Mouse (Mus musculus) lung, adult 2 months (tissue): ENCODE results near the gene Cyth4. TPM values are rescaled to one million over a fixed set of nuclear protein-coding genes. Genes with fewer than 3 reads are reported as not detected.

Experiments
- DNase-seq: peaks from one replicate; pipeline ENCODE4 v3.0.0; 2022
- H3K4me1 ChIP-seq: fragments of 200-500 bp; 2 replicates; pipeline ENCODE4 v1.6.1; 2011; ENCODE audit warnings: low read length; ENCODE audit not compliant: control insufficient read depth, insufficient read depth
- H3K4me3 ChIP-seq: fragments of 200-500 bp; replicated peaks from 2 replicates; pipeline ENCODE3; 2011; ENCODE audit warnings: low read depth, mild to moderate bottlenecking, control low read depth, low read length; ENCODE audit errors: extremely low read depth
- CTCF ChIP-seq: fragments of 200-500 bp; IDR thresholded peaks from 2 replicates; pipeline ENCODE4 v1.5.1; 2011; ENCODE audit warnings: mild to moderate bottlenecking, low read length, control low read depth; ENCODE audit not compliant: insufficient read depth
- POLR2A ChIP-seq: fragments of 200-500 bp; IDR thresholded peaks from 2 replicates; pipeline ENCODE4 v1.6.1; 2011; ENCODE audit warnings: low read depth, mild to moderate bottlenecking, control low read depth, low read length, borderline replicate concordance; ENCODE audit errors: extremely low read depth
- WGBS: fragments of 180-500 bp; shearing (Covaris S2); methylation state at CpG from one replicate; pipeline ENCODE4 v1.1.7; 2018; 5-methylcytosine and 5-hydroxymethylcytosine counted together
- polyA plus RNA-seq: library from polyadenylated mRNA; depleted of rRNA; stranded (reverse); fragments of >200 nt; gene quantifications from 2 replicates; pipeline ENCODE4 v1.2.3, GENCODE M21; 2012; rRNA removed

Gene Cyth4
- polyA plus RNA-seq: 42.8 and 45.5 TPM in 2 replicates

DNA sequence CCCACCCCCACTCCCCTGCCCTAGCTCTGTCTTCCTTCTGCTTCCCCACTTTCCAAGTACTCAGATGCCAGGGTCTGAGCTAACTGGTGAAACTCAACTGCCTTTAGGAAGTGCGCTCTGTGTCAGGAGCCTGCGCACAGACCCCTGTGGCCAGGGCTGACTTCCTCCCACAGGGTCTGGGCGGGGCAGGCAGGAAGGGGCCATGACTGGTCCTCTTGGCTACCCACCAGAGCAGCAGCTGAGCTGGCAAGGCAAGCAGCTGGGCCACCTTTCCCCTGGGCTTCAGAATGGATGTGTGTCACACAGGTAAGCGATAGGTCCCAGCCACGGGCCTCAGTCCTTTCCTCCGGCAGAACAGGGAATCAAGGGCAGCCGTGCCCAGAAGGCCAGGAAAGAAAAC is at the start of gene Cyth4:
Gene Cyth4, plus strand, starts transcription at position 134 of the 400 bp plus-strand sequence.
- 51% methylated on average over 7 of the region's 7 CpGs for WGBS

DNA sequence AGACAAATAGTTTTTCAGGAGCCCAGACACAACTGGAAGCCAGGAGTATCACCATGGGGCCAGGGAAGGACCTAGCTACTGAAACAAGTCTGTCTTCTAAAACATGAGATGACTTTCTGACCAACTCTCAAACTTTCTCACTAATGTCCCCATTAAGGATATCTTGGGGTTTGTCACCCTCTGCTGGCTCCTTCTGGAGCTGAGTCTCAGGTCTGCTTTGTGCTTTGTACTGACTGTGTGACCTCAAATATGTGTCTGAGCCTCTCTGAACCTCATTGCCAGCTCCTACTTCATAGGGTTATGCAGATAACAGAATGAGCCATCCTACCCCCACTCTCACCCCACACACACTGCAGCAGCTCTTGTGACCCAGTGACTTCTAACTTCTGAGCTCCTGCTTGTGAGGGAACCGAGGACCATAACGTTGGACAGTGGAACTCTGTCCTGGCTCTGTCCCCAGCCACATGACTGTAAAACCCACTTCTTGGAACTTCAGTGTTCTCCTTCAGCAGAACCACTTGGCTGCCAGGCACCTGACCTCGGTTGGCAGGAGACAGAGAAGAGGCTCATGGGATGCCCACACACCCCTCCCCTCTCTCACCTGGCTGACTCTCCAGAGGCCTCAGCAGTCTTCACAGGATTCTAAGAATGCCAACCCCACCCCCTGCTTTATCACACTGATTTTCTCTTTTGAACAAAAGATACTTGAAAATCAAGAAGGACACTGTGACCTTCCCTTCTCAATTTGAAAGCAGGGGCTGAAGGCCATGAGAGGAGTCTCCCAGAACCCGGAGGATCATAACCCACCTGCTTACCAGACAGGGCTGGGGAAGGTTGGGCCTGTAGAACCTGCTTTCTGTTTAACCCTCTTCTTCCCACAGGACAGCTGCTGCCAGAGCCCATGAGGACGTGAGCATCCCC is 49.2 kb upstream of the Cyth4 start:
- Histone ChIP-seq H3K4me3 (no peak overlapping the region), H3K4me1 (no peaks in the 10 kb centered on the region)
- peak; percentile 16; the same call in 1 of the 2 replicates for TF ChIP-seq CTCF
- TF ChIP-seq POLR2A: no peak
- 35% methylated on average over 5 of the region's 5 CpGs for WGBS
- DNase-seq: peak; percentile 75

More for the DNA sequence above, at the start of gene Cyth4:
- Histone ChIP-seq H3K4me3 (peak within 1 kb of the TSS; percentile 67), H3K4me1 (peaks cover 2% of the 10 kb centered on the region; the same call in 1 of the 2 replicates)
- peak; percentile 69; the same call in 1 of the 2 replicates for TF ChIP-seq POLR2A
- no peak for TF ChIP-seq CTCF
- DNase-seq: peak; percentile 38

DNA sequence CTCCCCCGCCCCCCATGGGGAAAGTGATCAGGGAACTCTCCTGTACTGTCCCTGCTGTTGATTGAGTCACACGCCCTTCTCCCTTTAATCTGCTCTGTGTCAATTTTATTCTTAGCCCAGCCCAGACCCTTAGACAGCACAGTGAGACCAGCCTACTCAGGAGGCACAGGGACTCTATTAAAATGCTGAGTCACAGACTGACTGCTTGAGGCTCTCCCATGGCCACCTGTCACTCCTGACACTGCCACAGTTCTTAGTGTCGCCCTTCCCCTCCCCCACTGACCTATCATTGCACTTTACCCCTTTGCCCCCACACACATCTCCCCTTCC is 48.5 kb upstream of the Cyth4 start:
- Histone ChIP-seq H3K4me3 (no peak overlapping the region), H3K4me1 (no peaks in the 10 kb centered on the region)
- WGBS: 43% methylated on average over 3 of the region's 3 CpGs
- no peak for DNase-seq
- no peak for TF ChIP-seq CTCF
- TF ChIP-seq POLR2A: no peak

DNA sequence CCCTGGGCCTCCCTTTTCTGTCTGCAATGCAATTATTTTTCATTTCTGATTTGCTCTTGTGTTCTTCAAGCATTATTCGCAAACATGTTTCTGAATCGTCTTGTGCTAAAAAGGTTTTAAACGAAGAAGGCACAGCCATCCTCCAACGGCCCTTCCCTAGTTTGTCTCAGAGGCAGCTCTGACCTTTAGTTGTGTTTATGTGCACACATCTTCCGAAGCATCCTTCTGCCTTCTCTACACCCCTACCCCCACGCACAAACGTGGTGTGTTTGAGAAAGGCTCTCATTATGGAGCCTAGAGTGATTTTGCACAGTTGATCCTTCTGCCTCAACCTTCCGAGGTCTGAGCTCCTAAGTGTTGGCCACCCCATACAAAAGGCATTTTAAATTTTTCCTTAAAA is 48.1 kb upstream of the Cyth4 start:
- WGBS: 51% methylated on average over 8 of the region's 8 CpGs
- DNase-seq: no peak
- H3K4me1 ChIP-seq: no peaks in the 10 kb centered on the region
- H3K4me3 ChIP-seq: no peak overlapping the region
- no peak for TF ChIP-seq CTCF
- TF ChIP-seq POLR2A: no peak

DNA sequence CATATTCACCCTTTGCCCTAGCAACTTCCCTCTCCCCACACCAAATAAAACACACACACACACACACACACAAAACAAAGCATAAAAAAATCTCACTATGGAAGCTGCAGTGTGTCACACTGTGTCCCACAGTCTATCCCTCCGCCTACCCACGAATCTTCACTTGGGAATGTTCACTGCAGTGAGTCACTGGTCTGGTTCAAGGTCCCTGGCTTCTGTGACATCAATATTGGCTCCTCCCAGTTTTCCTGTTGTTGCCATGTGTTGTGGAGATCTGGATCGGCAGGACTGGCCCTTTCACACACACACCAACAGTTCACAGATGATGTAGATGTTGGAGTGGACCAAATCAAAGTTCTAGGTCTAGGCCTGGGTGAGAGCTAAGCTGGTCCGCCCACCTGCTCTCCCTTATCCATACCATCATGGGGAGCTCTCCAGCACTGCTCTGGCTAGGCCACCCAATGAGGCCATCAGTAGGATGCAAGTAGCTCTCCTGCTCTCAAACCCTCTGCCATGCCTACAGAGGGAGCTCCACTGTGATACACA is 47.6 kb upstream of the Cyth4 start:
- no peak for DNase-seq
- TF ChIP-seq CTCF (no peak), POLR2A (no peak)
- Histone ChIP-seq H3K4me1 (no peaks in the 10 kb centered on the region), H3K4me3 (no peak overlapping the region)
- WGBS: 54% methylated on average over 4 of the region's 4 CpGs

DNA sequence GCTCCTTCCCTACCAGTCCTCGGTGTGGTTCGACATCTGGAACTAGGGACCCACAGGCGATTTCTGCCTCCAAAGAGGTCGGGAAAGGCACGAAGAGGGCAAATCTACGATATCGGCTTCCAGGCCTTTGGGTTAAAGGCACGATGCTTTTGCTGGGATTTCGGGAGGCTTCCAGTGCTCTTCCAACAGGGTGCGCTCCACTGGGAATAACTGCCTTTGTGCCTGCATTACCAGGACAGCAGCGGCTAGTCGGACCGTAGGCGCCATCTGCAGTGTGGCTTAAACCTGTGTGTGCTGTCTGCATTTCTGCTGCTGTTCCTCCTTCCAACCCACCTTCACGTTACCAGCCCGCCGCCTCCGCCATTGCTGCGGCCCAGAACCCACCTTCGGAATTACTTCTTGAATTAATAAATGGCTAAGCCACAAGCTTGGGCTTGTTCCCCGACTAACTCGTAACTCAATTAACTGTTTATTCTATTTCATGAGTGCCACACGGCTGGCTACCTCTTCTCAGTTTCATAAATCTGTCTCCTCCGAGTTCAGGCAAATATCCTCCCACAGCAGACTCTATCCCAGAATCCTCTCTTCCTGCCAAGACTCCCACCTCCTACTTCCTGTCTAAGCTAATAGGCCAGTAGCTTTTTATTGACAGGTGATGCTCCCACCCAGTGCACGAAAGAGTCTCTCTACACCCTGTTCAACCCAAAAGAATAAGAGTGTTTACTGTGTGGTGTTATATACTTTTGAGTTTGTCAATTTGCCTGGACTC is 42.1 kb upstream of the Cyth4 start:
- TF ChIP-seq POLR2A: no peak
- TF ChIP-seq CTCF: no peak
- no peak for DNase-seq
- 62% methylated on average over 25 of the region's 25 CpGs for WGBS
- Histone ChIP-seq H3K4me3 (peak overlapping the region; percentile 52), H3K4me1 (no peaks in the 10 kb centered on the region)

DNA sequence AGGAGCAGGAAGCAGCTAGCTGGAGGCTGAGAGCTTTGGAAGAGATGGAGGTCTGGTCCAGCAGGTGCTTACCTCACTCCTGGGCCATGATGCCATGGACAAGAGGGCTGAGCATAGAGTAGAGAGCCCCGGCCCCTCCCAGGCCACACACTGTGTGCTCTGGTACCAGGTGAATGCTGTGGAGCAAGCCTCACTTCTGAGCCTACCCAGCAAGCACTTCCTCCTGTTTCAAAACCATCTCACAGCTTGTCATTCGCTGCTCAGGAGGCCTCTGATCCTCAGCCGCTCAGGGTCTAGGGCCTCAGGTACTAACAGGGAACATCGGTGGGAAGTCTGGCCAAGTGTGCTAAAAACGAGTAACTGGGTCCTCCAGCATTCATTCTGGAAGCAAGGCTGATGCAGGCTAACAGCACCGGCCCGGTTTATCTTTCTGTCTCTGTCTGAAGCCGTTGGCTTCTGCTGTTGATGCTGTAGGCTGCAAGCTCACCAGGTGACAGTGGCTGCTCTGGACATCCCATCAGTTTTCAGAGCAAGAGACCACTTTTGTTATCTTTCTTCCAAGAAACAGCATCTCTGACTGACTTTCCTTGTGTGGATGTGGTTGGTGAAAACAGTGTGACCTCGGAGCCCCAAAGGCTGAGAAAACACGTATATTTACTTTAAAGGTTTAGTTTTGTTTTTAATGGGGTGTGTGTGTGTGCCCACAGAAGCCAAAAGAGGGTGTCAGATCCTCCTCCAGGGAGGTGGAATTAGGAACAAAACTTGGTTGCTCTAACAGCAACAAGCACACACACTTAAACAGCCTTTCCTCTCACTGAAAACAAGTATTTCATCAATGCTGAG is 38.9 kb upstream of the Cyth4 start:
- 53% methylated on average over 10 of the region's 10 CpGs for WGBS
- TF ChIP-seq POLR2A: no peak
- no peak for TF ChIP-seq CTCF
- Histone ChIP-seq H3K4me1 (no peaks in the 10 kb centered on the region), H3K4me3 (no peak overlapping the region)
- no peak for DNase-seq

DNA sequence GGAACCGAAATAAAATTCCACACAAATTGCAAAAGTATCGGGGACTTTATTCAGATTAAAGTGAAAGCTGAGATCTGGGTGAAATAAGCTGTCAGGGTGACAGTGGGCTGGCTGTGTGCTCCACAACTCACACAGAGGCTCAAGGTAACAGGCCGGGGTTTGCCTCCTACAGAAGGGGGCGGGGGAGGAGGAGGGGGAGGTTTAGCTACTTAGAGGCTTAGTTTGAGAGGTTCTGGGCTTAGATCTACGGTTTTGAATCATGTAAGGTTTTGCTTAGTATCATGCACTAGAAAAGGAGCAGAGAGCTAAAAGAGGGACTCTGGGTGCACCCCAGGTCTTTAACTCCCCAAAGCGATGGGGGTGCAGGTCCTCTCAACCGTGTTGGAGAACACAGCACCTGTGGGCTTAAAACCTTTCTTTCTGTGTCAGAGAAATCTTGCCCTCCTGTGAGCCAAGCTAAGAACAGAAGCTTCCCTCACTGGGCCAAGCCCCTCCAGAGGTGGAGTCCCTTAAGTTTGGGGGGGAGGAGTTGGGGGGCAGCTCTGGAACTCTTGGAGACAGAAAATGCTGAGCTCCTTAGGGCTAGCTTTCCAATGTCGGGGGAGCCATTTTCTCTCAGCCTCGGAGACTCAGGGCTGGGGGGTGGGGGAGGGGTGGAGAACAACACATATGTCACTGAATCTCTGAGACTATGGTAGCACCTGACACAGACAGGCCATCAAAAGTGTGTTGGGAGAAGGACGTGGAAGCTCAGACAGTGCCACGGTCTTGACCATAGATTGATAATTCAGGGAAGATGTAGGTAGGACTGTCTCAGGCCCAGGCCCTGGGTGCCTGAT is 37.5 kb upstream of the Cyth4 start:
- Histone ChIP-seq H3K4me3 (no peak overlapping the region), H3K4me1 (no peaks in the 10 kb centered on the region)
- 67% methylated on average over 11 of the region's 11 CpGs for WGBS
- no peak for TF ChIP-seq CTCF
- TF ChIP-seq POLR2A: no peak
- no peak for DNase-seq
